Comparison of ENCODE assay signal across 20 mouse cellular contexts in genomic region chr2:38198072-38198471, GRCm38 (mm10).
DNase-seq lines count a peak whose midpoint lies in the region; ATAC-seq lines count a peak whose summit lies in the region.
"Had no signal": no experiment of that assay in that cellular context is flagged by ENCODE, and none has a peak within 500 bp of the region (broad histone marks: within the 10 kb centered on the region; RNA-seq: fewer than 3 reads in every experiment).

No protein-coding gene starts in this region.

- DNase-seq in R1 (ENCODE audit: low read depth, low spot score) (peak; percentile 80), ZHBTc4 (ENCODE audit: low read depth, low spot score) (peak; percentile 54)
- no peak for DNase-seq in liver, embryonic 13.5 days
- DNase-seq in thymus, adult 18-20 months = no peak
- DNase-seq in ovary, postnatal 36 days (ENCODE audit: low spot score) = no peak
- no peak for DNase-seq in embryonic facial prominence, embryonic 10.5 days (ENCODE audit: low spot score)
- DNase-seq: adrenal gland, postnatal 10 days; cerebellum, adult 11 months; cerebellum, adult 8-10 months; cerebellum, postnatal 14 days; gastrocnemius, postnatal 36 days; heart, adult 11 months; heart, postnatal 10 days; heart, postnatal 4 days had no signal

- no peaks in the 10 kb centered on the region for H3K36me3 ChIP-seq in liver, embryonic 13.5 days
- no peaks in the 10 kb centered on the region for H3K36me3 ChIP-seq in embryonic facial prominence, embryonic 10.5 days (replicated peaks)
- H3K36me3 ChIP-seq: embryonic facial prominence, embryonic 13.5 days; forebrain, embryonic 15.5 days; hindbrain, embryonic 12.5 days had no signal

- no peak overlapping the region for H3K9ac ChIP-seq in liver, embryonic 13.5 days
- H3K9ac ChIP-seq: embryonic facial prominence, embryonic 13.5 days; forebrain, embryonic 15.5 days; hindbrain, embryonic 12.5 days had no signal

- H3K27ac ChIP-seq in liver, embryonic 13.5 days = no peak overlapping the region
- no peak overlapping the region for H3K27ac ChIP-seq in embryonic facial prominence, embryonic 10.5 days (replicated peaks)
- H3K27ac ChIP-seq: embryonic facial prominence, embryonic 13.5 days; hindbrain, embryonic 12.5 days had no signal

- H3K4me1 ChIP-seq in liver, embryonic 13.5 days (replicated peaks) = peaks cover 50% of the 10 kb centered on the region
- H3K4me1 ChIP-seq in embryonic facial prominence, embryonic 10.5 days = peaks cover 12% of the 10 kb centered on the region

- WGBS in liver, embryonic 13.5 days (ENCODE audit: insufficient replicate concordance) = 100% methylated on average over 1 of the region's 1 CpGs
- 53% methylated on average over 1 of the region's 1 CpGs for WGBS in embryonic facial prominence, embryonic 10.5 days

- no peaks in the 10 kb centered on the region for H3K27me3 ChIP-seq in liver, embryonic 13.5 days
- H3K27me3 ChIP-seq in embryonic facial prominence, embryonic 10.5 days (replicated peaks; ENCODE audit: low read depth, poor library complexity, severe bottlenecking) = no peaks in the 10 kb centered on the region
- H3K27me3 ChIP-seq: embryonic facial prominence, embryonic 13.5 days; forebrain, embryonic 15.5 days; hindbrain, embryonic 12.5 days had no signal

- H3K4me2 ChIP-seq in liver, embryonic 13.5 days = peak overlapping the region; percentile 21; the same call in 1 of the 2 replicates
- H3K4me2 ChIP-seq: embryonic facial prominence, embryonic 13.5 days; forebrain, embryonic 15.5 days; hindbrain, embryonic 12.5 days had no signal

- H3K4me3 ChIP-seq in liver, embryonic 13.5 days (replicated peaks) = no peak overlapping the region
- no peak overlapping the region for H3K4me3 ChIP-seq in embryonic facial prominence, embryonic 10.5 days
- H3K4me3 ChIP-seq: embryonic facial prominence, embryonic 13.5 days; forebrain, embryonic 15.5 days; hindbrain, embryonic 12.5 days had no signal

- ATAC-seq in liver, embryonic 13.5 days (ENCODE audit: low read depth) = peak; percentile 73
- ATAC-seq: forebrain, embryonic 15.5 days; hindbrain, embryonic 16.5 days; inflammation-experienced regulatory T-cells, adult 6 months had no signal

- no peaks in the 10 kb centered on the region for H3K9me3 ChIP-seq in liver, embryonic 13.5 days (replicated peaks)
- no peaks in the 10 kb centered on the region for H3K9me3 ChIP-seq in embryonic facial prominence, embryonic 10.5 days
- H3K9me3 ChIP-seq: embryonic facial prominence, embryonic 13.5 days; forebrain, embryonic 15.5 days; G1E; hindbrain, embryonic 12.5 days had no signal

Comparison
In these comparisons a context has a peak if more than half of its experiments do, and no peak if none do; other contexts are left out.
1. DNase-seq: peak in R1 (single experiment) and ZHBTc4 (single experiment); none in liver, embryonic 13.5 days (single experiment), thymus, adult 18-20 months (0 of 2), ovary, postnatal 36 days (single experiment) and embryonic facial prominence, embryonic 10.5 days (single experiment).